Mouse (Mus musculus): ENCODE results near the gene Ryk.
A peak's percentile ranks its signal among the peaks of the same experiment; 100 is the strongest.

The Ryk gene

GRCm38 (mm10) chr9:102834742-102835591, at the start of gene Ryk:
Ryk (plus strand) TSS chr9:102834917.
- peak; percentile 53 for DNase-seq (ENCODE audit: low spot score)

- no peak for DNase-seq (ENCODE audit: low spot score)
Observed at GRCm38 (mm10) chr9:102789491-102789890, 45.2 kb upstream of the Ryk start.

- DNase-seq (ENCODE audit: low spot score) = no peak
Observed at GRCm38 (mm10) chr9:102791845-102792244, 42.9 kb upstream of the Ryk start.

- no peak for DNase-seq (ENCODE audit: low spot score)
Observed at GRCm38 (mm10) chr9:102792836-102793235, 41.9 kb upstream of the Ryk start.

GRCm38 (mm10) chr9:102793286-102793809, 41.4 kb upstream of the Ryk start:
- DNase-seq (ENCODE audit: low spot score) = no peak

- no peak for DNase-seq (ENCODE audit: low spot score)
Observed at GRCm38 (mm10) chr9:102798406-102798805, 36.3 kb upstream of the Ryk start.

GRCm38 (mm10) chr9:102806056-102806573, 28.6 kb upstream of the Ryk start:
- peak; percentile 35 for DNase-seq (ENCODE audit: low spot score)

GRCm38 (mm10) chr9:102811192-102811591, 23.5 kb upstream of the Ryk start:
- no peak for DNase-seq (ENCODE audit: low spot score)

- no peak for DNase-seq (ENCODE audit: low spot score)
Observed at GRCm38 (mm10) chr9:102818228-102818627, 16.5 kb upstream of the Ryk start.

GRCm38 (mm10) chr9:102828604-102829003, 6.1 kb upstream of the Ryk start:
- no peak for DNase-seq (ENCODE audit: low spot score)

GRCm38 (mm10) chr9:102831541-102831940, 3.2 kb upstream of the Ryk start:
- DNase-seq (ENCODE audit: low spot score) = no peak

GRCm38 (mm10) chr9:102834414-102834741, 339 bp upstream of the Ryk start:
- no peak for DNase-seq (ENCODE audit: low spot score)

- no peak for DNase-seq (ENCODE audit: low spot score)
Observed at GRCm38 (mm10) chr9:102836279-102836678, 1.6 kb downstream of the Ryk start.

- no peak for DNase-seq (ENCODE audit: low spot score)
Observed at GRCm38 (mm10) chr9:102840792-102841778, 6.4 kb downstream of the Ryk start.

GRCm38 (mm10) chr9:102841832-102842231, 7.1 kb downstream of the Ryk start:
- DNase-seq (ENCODE audit: low spot score) = peak; percentile 37

GRCm38 (mm10) chr9:102842498-102842897, 7.8 kb downstream of the Ryk start:
- DNase-seq (ENCODE audit: low spot score) = no peak

- peak; percentile 65 for DNase-seq (ENCODE audit: low spot score)
Observed at GRCm38 (mm10) chr9:102843577-102843976, 8.9 kb downstream of the Ryk start.

GRCm38 (mm10) chr9:102845851-102846250, 11.1 kb downstream of the Ryk start:
- no peak for DNase-seq (ENCODE audit: low spot score)

- no peak for DNase-seq (ENCODE audit: low spot score)
Observed at GRCm38 (mm10) chr9:102846348-102846747, 11.6 kb downstream of the Ryk start.

- no peak for DNase-seq (ENCODE audit: low spot score)
Observed at GRCm38 (mm10) chr9:102852076-102853022, 17.6 kb downstream of the Ryk start.

GRCm38 (mm10) chr9:102857856-102858255, 23.1 kb downstream of the Ryk start:
- DNase-seq (ENCODE audit: low spot score) = no peak
